8 mouse cellular contexts compared by ENCODE assay signal in the genomic region with DNA sequence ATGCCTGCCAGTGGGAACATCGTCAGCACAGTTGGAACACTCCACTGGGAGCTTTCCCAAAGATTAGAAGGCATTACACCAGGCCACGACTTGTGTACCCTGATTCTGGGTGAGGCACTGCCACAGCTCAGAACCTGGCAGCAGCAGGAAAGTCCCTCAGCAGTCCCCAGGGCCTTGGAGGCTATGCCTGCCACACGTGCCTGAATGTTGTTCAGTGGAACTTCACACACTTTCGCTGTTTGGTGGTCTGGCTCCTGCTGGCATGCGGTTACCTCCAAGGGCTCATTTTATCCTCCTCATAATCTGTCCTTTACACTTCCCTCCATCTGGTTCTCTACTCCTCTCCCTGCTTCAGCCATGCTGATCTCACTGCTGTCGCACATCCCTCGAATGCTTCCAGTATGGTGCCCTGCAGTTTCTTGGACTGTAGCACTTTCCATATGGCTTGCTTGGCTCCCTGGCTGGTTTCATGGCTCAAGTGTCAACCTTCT. TPM values are rescaled to one million over a fixed set of nuclear protein-coding genes. Genes with fewer than 3 reads are reported as not detected.
DNase-seq lines count a peak whose midpoint lies in the region; ATAC-seq and TF ChIP-seq lines count a peak whose summit lies in the region.

No protein-coding gene starts in this region.

- no peaks in the 10 kb centered on the region for H3K27me3 ChIP-seq in lung, embryonic 14.5 days (ENCODE audit: insufficient read depth, low read length)
- H3K27me3 ChIP-seq in embryonic facial prominence, embryonic 13.5 days: no peaks in the 10 kb centered on the region
- no peaks in the 10 kb centered on the region for H3K27me3 ChIP-seq in hindbrain, embryonic 14.5 days (ENCODE audit: control insufficient read depth, insufficient read depth, low read length)
- no peaks in the 10 kb centered on the region for H3K27me3 ChIP-seq in neural tube, embryonic 13.5 days

- DNase-seq in lung, embryonic 14.5 days: no peak
- no peak for DNase-seq in lung, postnatal 14 days
- no peak for DNase-seq in hindbrain, embryonic 14.5 days (ENCODE audit: low spot score)
- no peak for DNase-seq in right cerebral cortex, postnatal 4 days
- no peak for DNase-seq in embryo, embryonic 10 days (ENCODE audit: low spot score)
- DNase-seq in spleen, postnatal 14 days (ENCODE audit: low spot score in 2 of 2): no peak

- 74% methylated on average over 7 of the region's 7 CpGs for WGBS in lung, embryonic 14.5 days
- 68% methylated on average over 7 of the region's 7 CpGs for WGBS in embryonic facial prominence, embryonic 13.5 days
- WGBS in hindbrain, embryonic 14.5 days: 59% methylated on average over 7 of the region's 7 CpGs
- 67% methylated on average over 7 of the region's 7 CpGs for WGBS in neural tube, embryonic 13.5 days

- H3K4me2 ChIP-seq in lung, embryonic 14.5 days: peak overlapping the region; percentile 99
- H3K4me2 ChIP-seq in embryonic facial prominence, embryonic 13.5 days: peak overlapping the region; percentile 98; the same call in 1 of the 2 replicates
- peak overlapping the region; percentile 87 for H3K4me2 ChIP-seq in hindbrain, embryonic 14.5 days (replicated peaks)
- peak overlapping the region; percentile 98 for H3K4me2 ChIP-seq in neural tube, embryonic 13.5 days

- no peak overlapping the region for H3K4me3 ChIP-seq in lung, embryonic 14.5 days (ENCODE audit: low read depth, low read length)
- no peak overlapping the region for H3K4me3 ChIP-seq in embryonic facial prominence, embryonic 13.5 days
- H3K4me3 ChIP-seq in hindbrain, embryonic 14.5 days (replicated peaks; ENCODE audit: low read length): peak overlapping the region; percentile 49; the same call in 1 of the 2 replicates
- 0 out of 2 replicates have a peak overlapping the region, but pooled peaks have one; percentile 63 for H3K4me3 ChIP-seq in neural tube, embryonic 13.5 days

- no peaks in the 10 kb centered on the region for H3K9me3 ChIP-seq in lung, embryonic 14.5 days (ENCODE audit: low read depth, low read length)
- no peaks in the 10 kb centered on the region for H3K9me3 ChIP-seq in embryonic facial prominence, embryonic 13.5 days
- H3K9me3 ChIP-seq in hindbrain, embryonic 14.5 days (ENCODE audit: control insufficient read depth, low read length): no peaks in the 10 kb centered on the region
- no peaks in the 10 kb centered on the region for H3K9me3 ChIP-seq in neural tube, embryonic 13.5 days

- H3K4me1 ChIP-seq in lung, embryonic 14.5 days (ENCODE audit: insufficient read depth): no peaks in the 10 kb centered on the region
- peaks cover 27% of the 10 kb centered on the region for H3K4me1 ChIP-seq in embryonic facial prominence, embryonic 13.5 days
- H3K4me1 ChIP-seq in hindbrain, embryonic 14.5 days (replicated peaks; ENCODE audit: control insufficient read depth, insufficient read depth, low read length): peaks cover 17% of the 10 kb centered on the region
- H3K4me1 ChIP-seq in neural tube, embryonic 13.5 days (replicated peaks): peaks cover 45% of the 10 kb centered on the region

- H3K27ac ChIP-seq in lung, embryonic 14.5 days (ENCODE audit: low read depth): peak overlapping the region; percentile 42; the same call in 1 of the 2 replicates
- peak overlapping the region; percentile 96 for H3K27ac ChIP-seq in embryonic facial prominence, embryonic 13.5 days
- H3K27ac ChIP-seq in hindbrain, embryonic 14.5 days: peak overlapping the region; percentile 93
- peak overlapping the region; percentile 98 for H3K27ac ChIP-seq in neural tube, embryonic 13.5 days (replicated peaks)

- peaks cover 53% of the 10 kb centered on the region for H3K36me3 ChIP-seq in lung, embryonic 14.5 days (ENCODE audit: insufficient read depth)
- H3K36me3 ChIP-seq in embryonic facial prominence, embryonic 13.5 days: peaks cover 43% of the 10 kb centered on the region
- H3K36me3 ChIP-seq in hindbrain, embryonic 14.5 days (replicated peaks; ENCODE audit: control insufficient read depth, insufficient read depth): peaks cover 58% of the 10 kb centered on the region
- peaks cover 65% of the 10 kb centered on the region for H3K36me3 ChIP-seq in neural tube, embryonic 13.5 days

- no peak for TF ChIP-seq CTCF in lung, embryonic 14.5 days (IDR thresholded peaks at IDR 0.05; ENCODE audit: low read depth)

- no peak overlapping the region for H3K9ac ChIP-seq in lung, embryonic 14.5 days
- peak overlapping the region; percentile 83; the same call in 1 of the 2 replicates for H3K9ac ChIP-seq in embryonic facial prominence, embryonic 13.5 days
- H3K9ac ChIP-seq in hindbrain, embryonic 14.5 days: peak overlapping the region; percentile 72
- peak overlapping the region; percentile 89 for H3K9ac ChIP-seq in neural tube, embryonic 13.5 days

- ATAC-seq in lung, embryonic 14.5 days (ENCODE audit: insufficient read depth): no peak
- no peak for ATAC-seq in embryonic facial prominence, embryonic 13.5 days (ENCODE audit: insufficient number of reproducible peaks, insufficient read depth, low FRiP score, low TSS enrichment, low read depth)
- ATAC-seq in hindbrain, embryonic 14.5 days (ENCODE audit: low FRiP score): no peak
- ATAC-seq in neural tube, embryonic 13.5 days (ENCODE audit: low read depth): no peak

RNA-seq across cellular contexts. Expression of gene Fbxl22, which starts 4.0 kb away (rescaled TPM):
- polyA plus RNA-seq in lung, embryonic 14.5 days (2014; fragmentation: Nextera tagmentation; extraction: Ambion mirVana): 6.1 and 7.2 TPM in 2 replicates
- polyA plus RNA-seq in embryonic facial prominence, embryonic 13.5 days (2015; fragmentation: Nextera tagmentation; extraction: Ambion mirVana): 1.5 and 1.6 TPM in 2 replicates
- polyA plus RNA-seq in hindbrain, embryonic 14.5 days (2014; fragmentation: Nextera tagmentation; extraction: Ambion mirVana): 0.92 and 1.0 TPM in 2 replicates
- 1.2 and 1.7 TPM in 2 replicates for polyA plus RNA-seq in neural tube, embryonic 13.5 days (2015; fragmentation: Nextera tagmentation; extraction: Ambion mirVana)

Comparison
In these comparisons a context has a peak if more than half of its experiments do, and no peak if none do; other contexts are left out.
1. H3K27ac ChIP-seq: peak in every context shown above with its lines; median percentile 98 in neural tube, embryonic 13.5 days; 96 in embryonic facial prominence, embryonic 13.5 days; 93 in hindbrain, embryonic 14.5 days; 42 in lung, embryonic 14.5 days.
2. H3K4me3 ChIP-seq: peak in hindbrain, embryonic 14.5 days (single experiment) and neural tube, embryonic 13.5 days (single experiment); none in lung, embryonic 14.5 days (single experiment) and embryonic facial prominence, embryonic 13.5 days (single experiment).
3. Peak in every context shown above with its lines, with median percentiles within 50 percentile points of each other: H3K4me2 ChIP-seq.